Mouse (Mus musculus) liver, embryonic 15.5 days (tissue): ENCODE measurements around the gene Pianp. TPM values are rescaled to one million over a fixed set of nuclear protein-coding genes. Genes with fewer than 3 reads are reported as not detected.

Source experiments
- ATAC-seq: fragments of 200-750 bp; cut with Nextera tagmentation; 2 replicates; pipeline ENCODE4 v1.8.0; 2017; ENCODE audit warnings: moderate number of reproducible peaks, mild to moderate bottlenecking, moderate library complexity; ENCODE audit not compliant: insufficient read depth
- H3K27ac ChIP-seq: fragments of 300-500 bp; sonication (generic); replicated peaks from 2 replicates; pipeline ENCODE4 v1.5.1; 2015; ENCODE audit warnings: mild to moderate bottlenecking, inconsistent platforms
- H3K27me3 ChIP-seq: fragments of 300-500 bp; sonication (generic); 2 replicates; pipeline ENCODE4 v1.6.1; 2015; ENCODE audit warnings: mild to moderate bottlenecking, inconsistent platforms
- H3K36me3 ChIP-seq: fragments of 300-500 bp; sonication (generic); replicated peaks from 2 replicates; pipeline ENCODE4 v1.6.1; 2015; ENCODE audit warnings: moderate library complexity, mild to moderate bottlenecking, inconsistent platforms
- H3K4me1 ChIP-seq: fragments of 300-500 bp; sonication (generic); replicated peaks from 2 replicates; pipeline ENCODE4 v1.6.1; 2015; ENCODE audit warnings: inconsistent platforms
- H3K4me2 ChIP-seq: fragments of 300-500 bp; sonication (generic); 2 replicates; pipeline ENCODE4 v1.6.1; 2015; ENCODE audit warnings: moderate library complexity, mild to moderate bottlenecking, inconsistent platforms
- H3K4me3 ChIP-seq: fragments of 300-500 bp; sonication (generic); replicated peaks from 2 replicates; pipeline ENCODE4 v1.5.1; 2015; ENCODE audit warnings: mild to moderate bottlenecking, inconsistent platforms
- H3K9ac ChIP-seq: fragments of 300-500 bp; sonication (generic); 2 replicates; pipeline ENCODE4 v1.6.1; 2015; ENCODE audit warnings: moderate library complexity, mild to moderate bottlenecking, inconsistent platforms
- H3K9me3 ChIP-seq: fragments of 300-500 bp; sonication (generic); replicated peaks from 2 replicates; pipeline ENCODE4 v1.6.1; 2016; ENCODE audit warnings: inconsistent platforms
- WGBS: fragments of 180-500 bp; shearing (Covaris S2); methylation state at CpG from one replicate; pipeline ENCODE4 v1.1.7; 2015; ENCODE audit warnings: mixed read lengths; ENCODE audit not compliant: insufficient replicate concordance; 5-methylcytosine and 5-hydroxymethylcytosine counted together
- polyA plus RNA-seq: library from polyadenylated mRNA; unstranded; fragments of >200 nt; fragmentation: Nextera tagmentation; extraction: Ambion mirVana; gene quantifications from 2 replicates; pipeline ENCODE4 v1.2.1, GENCODE M21; 2015

Pianp gene
- polyA plus RNA-seq = 0.07 TPM in 2 replicates

- Histone ChIP-seq H3K27ac (no peak within 1 kb of the TSS), H3K9ac (no peak within 1 kb of the TSS), H3K27me3 (peaks cover 100% of the 10 kb centered on the region), H3K9me3 (no peaks in the 10 kb centered on the region), H3K4me3 (peak within 1 kb of the TSS; percentile 46), H3K4me1 (peaks cover 12% of the 10 kb centered on the region), H3K36me3 (no peaks in the 10 kb centered on the region), H3K4me2 (peak within 1 kb of the TSS; percentile 70)
- ATAC-seq = 0 out of 2 replicates have a peak, but pooled peaks have one; percentile 14
- 2% methylated on average over 76 of the region's 78 CpGs for WGBS
Measured at GRCm38 (mm10) chr6:124996551-124997501, at the start of gene Pianp. TSS of gene Pianp (plus strand) at chr6:124996694.

DNA sequence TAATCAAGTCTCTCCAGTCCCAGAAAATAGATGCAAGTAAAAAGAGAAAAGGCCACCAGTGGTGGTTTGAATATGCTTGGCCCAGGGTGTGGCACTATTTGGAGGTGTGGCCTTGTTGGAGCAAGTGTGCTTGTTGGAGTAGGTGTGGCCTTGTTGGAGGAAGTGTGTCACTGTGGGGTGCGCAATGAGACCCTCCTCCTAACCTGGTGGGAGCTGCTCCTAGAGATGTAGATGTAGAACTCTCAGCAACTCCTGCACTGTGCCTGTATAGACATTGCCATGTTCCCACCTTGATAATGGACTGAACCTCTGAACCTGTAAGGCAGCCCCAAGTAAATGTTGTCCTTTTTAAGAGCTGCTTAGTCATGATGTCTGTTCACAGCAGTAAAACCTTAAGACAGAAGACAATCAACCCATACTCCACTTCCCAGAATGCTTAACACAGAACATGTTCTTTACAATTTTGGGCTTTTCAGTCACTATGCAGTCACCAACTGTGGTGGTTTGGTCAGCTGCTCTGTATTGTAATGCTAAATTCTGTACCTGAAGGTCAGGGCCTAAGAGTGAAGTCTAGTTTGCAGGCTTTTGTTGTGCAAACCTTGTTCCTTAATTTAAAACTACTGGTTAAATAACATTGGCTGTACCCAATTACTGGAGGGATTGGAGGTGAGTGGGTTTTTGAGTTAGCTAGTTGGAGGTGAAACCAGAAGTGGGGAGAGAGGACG, 42.3 kb upstream of the Pianp start:
- H3K36me3 ChIP-seq = peaks cover 31% of the 10 kb centered on the region
- no peak overlapping the region for H3K9ac ChIP-seq
- H3K27ac ChIP-seq = no peak overlapping the region
- WGBS = 80% methylated on average over 2 of the region's 2 CpGs
- H3K4me3 ChIP-seq = no peak overlapping the region
- no peaks in the 10 kb centered on the region for H3K27me3 ChIP-seq
- H3K4me1 ChIP-seq = no peaks in the 10 kb centered on the region
- H3K4me2 ChIP-seq = no peak overlapping the region
- no peak for ATAC-seq
- no peaks in the 10 kb centered on the region for H3K9me3 ChIP-seq

DNA sequence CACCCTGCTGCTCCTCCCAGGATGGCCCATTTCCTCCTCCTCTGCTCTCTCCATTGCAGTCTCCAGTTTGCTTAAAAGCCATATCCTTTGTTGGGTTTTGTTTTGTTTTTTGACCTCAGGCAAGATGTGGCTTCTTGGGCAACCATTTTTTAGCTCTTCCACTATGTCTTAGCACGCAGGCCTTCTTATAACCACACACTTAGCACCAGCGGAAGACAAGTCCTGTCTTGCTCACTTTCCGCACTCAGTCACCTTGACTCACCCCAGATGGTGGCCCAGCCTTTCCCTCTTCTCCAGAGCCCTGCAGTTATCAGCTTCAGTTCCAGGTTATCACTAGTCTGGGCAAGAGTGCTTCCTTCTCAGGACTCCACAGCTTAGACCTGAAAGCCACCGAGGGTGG, 41.3 kb upstream of the Pianp start:
- WGBS = 78% methylated on average over 4 of the region's 4 CpGs
- Histone ChIP-seq H3K4me2 (no peak overlapping the region), H3K4me3 (no peak overlapping the region), H3K36me3 (peaks cover 41% of the 10 kb centered on the region), H3K9me3 (no peaks in the 10 kb centered on the region), H3K27ac (no peak overlapping the region), H3K27me3 (no peaks in the 10 kb centered on the region), H3K4me1 (no peaks in the 10 kb centered on the region), H3K9ac (no peak overlapping the region)
- ATAC-seq = no peak

GRCm38 (mm10) chr6:124958127-124958526, 38.4 kb upstream of the Pianp start:
- Histone ChIP-seq H3K4me3 (no peak overlapping the region), H3K36me3 (peaks cover 58% of the 10 kb centered on the region), H3K4me1 (0 out of 2 replicates have a peak, but pooled peaks cover 6% of the 10 kb centered on the region), H3K27me3 (no peaks in the 10 kb centered on the region), H3K4me2 (no peak overlapping the region), H3K27ac (no peak overlapping the region), H3K9me3 (no peaks in the 10 kb centered on the region), H3K9ac (no peak overlapping the region)
- ATAC-seq = no peak
- WGBS = 62% methylated on average over 3 of the region's 3 CpGs

- no peaks in the 10 kb centered on the region for H3K27me3 ChIP-seq
- 81% methylated on average over 13 of the region's 13 CpGs for WGBS
- no peak overlapping the region for H3K9ac ChIP-seq
- H3K9me3 ChIP-seq = no peaks in the 10 kb centered on the region
- H3K27ac ChIP-seq = no peak overlapping the region
- H3K4me3 ChIP-seq = no peak overlapping the region
- no peak overlapping the region for H3K4me2 ChIP-seq
- H3K4me1 ChIP-seq = peaks cover 19% of the 10 kb centered on the region
- no peak for ATAC-seq
- H3K36me3 ChIP-seq = peaks cover 53% of the 10 kb centered on the region
Measured at GRCm38 (mm10) chr6:124959960-124960359, 36.5 kb upstream of the Pianp start.

DNA sequence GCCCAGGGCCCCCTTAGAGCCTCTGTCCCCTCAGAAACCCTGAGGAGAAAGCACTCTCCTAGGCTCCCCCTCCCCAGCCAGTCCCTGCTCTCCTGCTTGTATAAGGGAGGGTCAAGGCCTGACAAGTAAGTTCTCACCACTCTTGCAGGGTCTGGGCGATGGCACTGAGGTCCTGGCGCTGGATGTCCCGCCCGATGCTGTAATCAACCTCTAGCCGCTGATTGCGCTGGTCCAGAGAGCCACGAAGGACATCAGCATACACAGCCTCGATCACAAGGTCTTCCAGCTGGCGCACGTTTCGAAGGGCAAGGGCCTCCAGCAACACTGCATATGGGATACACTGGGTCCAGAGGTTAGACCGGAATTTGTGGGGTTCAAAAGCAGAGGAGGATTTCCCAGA, 35.5 kb upstream of the Pianp start:
- peaks cover 25% of the 10 kb centered on the region for H3K4me1 ChIP-seq
- H3K9me3 ChIP-seq = no peaks in the 10 kb centered on the region
- H3K27me3 ChIP-seq = no peaks in the 10 kb centered on the region
- 88% methylated on average over 12 of the region's 12 CpGs for WGBS
- no peak for ATAC-seq
- peaks cover 51% of the 10 kb centered on the region for H3K36me3 ChIP-seq
- no peak overlapping the region for H3K27ac ChIP-seq
- no peak overlapping the region for H3K4me2 ChIP-seq
- no peak overlapping the region for H3K9ac ChIP-seq
- H3K4me3 ChIP-seq = no peak overlapping the region

DNA sequence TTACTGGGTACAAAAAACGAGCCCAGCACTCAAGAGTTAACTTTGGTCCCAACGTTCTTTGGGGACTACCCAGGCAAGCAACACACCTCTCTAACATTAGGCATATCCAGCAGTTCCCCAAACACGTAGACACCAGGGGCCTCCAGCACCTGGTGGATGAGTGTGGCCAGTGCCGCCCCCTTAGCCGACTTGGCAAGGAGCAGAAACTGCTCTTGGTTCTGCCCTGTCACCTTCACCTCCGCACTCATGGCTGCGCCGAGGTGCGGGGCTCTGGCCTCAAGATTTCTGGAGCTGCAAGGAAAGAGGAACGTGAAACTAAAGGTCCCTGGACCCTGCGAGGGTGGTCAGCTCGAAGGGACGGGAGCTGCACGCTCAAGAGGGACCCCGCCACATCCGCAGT, 31.9 kb upstream of the Pianp start:
- no peaks in the 10 kb centered on the region for H3K27me3 ChIP-seq
- peak; percentile 5; the same call in 1 of the 2 replicates for ATAC-seq
- peak overlapping the region; percentile 95 for H3K4me2 ChIP-seq
- peak overlapping the region; percentile 87; the same call in 1 of the 2 replicates for H3K9ac ChIP-seq
- peaks cover 33% of the 10 kb centered on the region for H3K4me1 ChIP-seq
- H3K9me3 ChIP-seq = no peaks in the 10 kb centered on the region
- peak overlapping the region; percentile 86 for H3K27ac ChIP-seq
- WGBS = 8% methylated on average over 16 of the region's 16 CpGs
- H3K4me3 ChIP-seq = peak overlapping the region; percentile 88
- peaks cover 26% of the 10 kb centered on the region for H3K36me3 ChIP-seq

DNA sequence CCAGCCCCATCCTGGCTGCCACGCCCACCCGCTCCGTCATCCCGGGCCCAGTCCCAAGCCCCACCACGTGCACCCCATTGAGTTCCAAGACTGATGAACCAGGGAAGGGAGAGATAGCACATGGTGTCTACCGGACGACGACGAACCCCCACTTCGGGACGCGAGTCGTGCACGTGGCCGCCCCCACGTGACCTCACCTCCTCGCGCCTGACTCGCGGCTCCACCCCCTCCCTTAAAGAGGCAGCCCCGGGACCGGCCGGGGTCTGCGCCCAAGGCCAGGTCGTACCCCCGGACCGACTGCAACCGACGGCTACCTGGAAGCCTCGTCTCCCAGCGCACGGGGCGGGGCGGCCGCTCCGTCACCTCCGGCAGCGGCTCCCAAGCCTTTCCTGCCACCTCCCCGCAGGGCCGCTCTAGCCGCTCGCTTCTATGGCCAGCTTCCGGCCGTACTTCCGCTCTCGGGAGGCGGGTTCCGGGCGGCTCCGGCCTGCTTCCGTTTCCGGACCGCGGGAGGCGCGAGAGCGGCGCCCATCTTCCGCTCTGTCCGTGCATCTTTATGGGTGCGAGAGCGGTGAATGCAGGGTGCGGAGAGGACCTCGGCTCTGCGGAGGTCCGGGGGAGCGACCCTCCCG, 31.3 kb upstream of the Pianp start, which contains the start of gene Cops7a:
Gene Cops7a, minus strand, starts transcription at position 451 of the 632 bp plus-strand sequence.
- H3K27ac ChIP-seq = peak within 1 kb of the TSS; percentile 86
- peak within 1 kb of the TSS; percentile 88 for H3K4me3 ChIP-seq
- H3K9me3 ChIP-seq = no peaks in the 10 kb centered on the region
- H3K4me2 ChIP-seq = peak within 1 kb of the TSS; percentile 95
- peak; percentile 94 for ATAC-seq
- H3K27me3 ChIP-seq = no peaks in the 10 kb centered on the region
- peak within 1 kb of the TSS; percentile 87 for H3K9ac ChIP-seq
- WGBS = under 1% methylated on average over 68 of the region's 68 CpGs
- peaks cover 21% of the 10 kb centered on the region for H3K36me3 ChIP-seq
- H3K4me1 ChIP-seq = peaks cover 33% of the 10 kb centered on the region

GRCm38 (mm10) chr6:124965747-124966146, 30.7 kb upstream of the Pianp start:
- Histone ChIP-seq H3K27ac (peak overlapping the region; percentile 86), H3K9ac (peak overlapping the region; percentile 87), H3K4me3 (peak overlapping the region; percentile 88), H3K4me1 (peaks cover 33% of the 10 kb centered on the region), H3K9me3 (no peaks in the 10 kb centered on the region), H3K27me3 (no peaks in the 10 kb centered on the region), H3K4me2 (peak overlapping the region; percentile 95), H3K36me3 (peaks cover 16% of the 10 kb centered on the region)
- 4% methylated on average over 15 of the region's 15 CpGs for WGBS
- no peak for ATAC-seq

GRCm38 (mm10) chr6:124966466-124967118, 29.9 kb upstream of the Pianp start:
- WGBS = 89% methylated on average over 7 of the region's 7 CpGs
- Histone ChIP-seq H3K4me1 (peaks cover 33% of the 10 kb centered on the region), H3K27ac (no peak overlapping the region), H3K27me3 (no peaks in the 10 kb centered on the region), H3K9ac (peak overlapping the region; percentile 87; the same call in 1 of the 2 replicates), H3K9me3 (no peaks in the 10 kb centered on the region), H3K36me3 (peaks cover 9% of the 10 kb centered on the region), H3K4me3 (peak overlapping the region; percentile 88), H3K4me2 (peak overlapping the region; percentile 95)
- no peak for ATAC-seq
